Mouse (Mus musculus): ENCODE measurements around the gene Gsk3b.
A peak's percentile ranks its signal among the peaks of the same experiment; 100 is the strongest.

The Gsk3b gene

GRCm38 (mm10) chr16:38088629-38089446 lies at the start of gene Gsk3b:
Gsk3b (plus strand) TSS chr16:38089001.
- DNase-seq: peak; percentile 100

GRCm38 (mm10) chr16:38042160-38042559 lies 46.6 kb upstream of the Gsk3b start:
- no peak for DNase-seq

GRCm38 (mm10) chr16:38044551-38044950 lies 44.2 kb upstream of the Gsk3b start:
- no peak for DNase-seq

GRCm38 (mm10) chr16:38047781-38048558 lies 40.8 kb upstream of the Gsk3b start:
- peak; percentile 19 for DNase-seq

GRCm38 (mm10) chr16:38057898-38058297 lies 30.9 kb upstream of the Gsk3b start:
- no peak for DNase-seq

- no peak for DNase-seq
Measured at GRCm38 (mm10) chr16:38058836-38059235, 30.0 kb upstream of the Gsk3b start.

- no peak for DNase-seq
Measured at GRCm38 (mm10) chr16:38059631-38060030, 29.2 kb upstream of the Gsk3b start.

GRCm38 (mm10) chr16:38073859-38074631 lies 14.8 kb upstream of the Gsk3b start:
- DNase-seq: peak; percentile 19

GRCm38 (mm10) chr16:38080201-38080600 lies 8.6 kb upstream of the Gsk3b start:
- no peak for DNase-seq

- peak; percentile 18 for DNase-seq
Measured at GRCm38 (mm10) chr16:38087231-38087630, 1.6 kb upstream of the Gsk3b start.

GRCm38 (mm10) chr16:38087645-38088125 lies 1.1 kb upstream of the Gsk3b start:
- peak; percentile 27 for DNase-seq

GRCm38 (mm10) chr16:38088126-38088628 lies 624 bp upstream of the Gsk3b start:
- no peak for DNase-seq

- no peak for DNase-seq
Measured at GRCm38 (mm10) chr16:38089447-38090170, 808 bp downstream of the Gsk3b start.

GRCm38 (mm10) chr16:38090341-38091005 lies 1.7 kb downstream of the Gsk3b start:
- peak; percentile 13 for DNase-seq

- DNase-seq: no peak
Measured at GRCm38 (mm10) chr16:38091041-38091440, 2.2 kb downstream of the Gsk3b start.

- DNase-seq: no peak
Measured at GRCm38 (mm10) chr16:38091706-38092105, 2.9 kb downstream of the Gsk3b start.

GRCm38 (mm10) chr16:38092598-38092997 lies 3.8 kb downstream of the Gsk3b start:
- DNase-seq: no peak

GRCm38 (mm10) chr16:38095181-38095851 lies 6.5 kb downstream of the Gsk3b start:
- DNase-seq: no peak

GRCm38 (mm10) chr16:38097521-38097920 lies 8.7 kb downstream of the Gsk3b start:
- no peak for DNase-seq

- no peak for DNase-seq
Measured at GRCm38 (mm10) chr16:38099325-38099724, 10.5 kb downstream of the Gsk3b start.

- DNase-seq: no peak
Measured at GRCm38 (mm10) chr16:38100569-38100968, 11.8 kb downstream of the Gsk3b start.

All from lung, postnatal 10 days (tissue).